ENCODE assay signal across 22 mouse cellular contexts in genomic region chr9:78100956-78101355, GRCm38 (mm10). TPM values are rescaled to one million over a fixed set of nuclear protein-coding genes. Genes with fewer than 3 reads are reported as not detected.
DNase-seq lines count a peak whose midpoint lies in the region; ATAC-seq and TF ChIP-seq lines count a peak whose summit lies in the region.
"Had no signal": no experiment of that assay in that cellular context is flagged by ENCODE, and none has a peak within 500 bp of the region (broad histone marks: within the 10 kb centered on the region; RNA-seq: fewer than 3 reads in every experiment).

No protein-coding gene starts in this region.

- TF ChIP-seq CTCF in spleen, adult 2 months (IDR thresholded peaks at IDR 0.05; ENCODE audit: extremely low read depth, insufficient read depth, insufficient read length, insufficient replicate concordance) = no peak
- no peak for TF ChIP-seq CTCF in left cerebral cortex, adult 2 months (IDR thresholded peaks at IDR 0.05)
- TF ChIP-seq CTCF in kidney, adult 2 months (conservative IDR thresholded peaks at IDR 0.05; ENCODE audit: insufficient read depth, insufficient read length, low read depth, low read length) = no peak

- intact Hi-C loops in left cerebral cortex, adult 2 months (cut with DNase I) = no loop called here

- TF ChIP-seq POLR2A in spleen, adult 2 months (IDR thresholded peaks at IDR 0.05; ENCODE audit: low read depth, low read length) = no peak
- TF ChIP-seq POLR2A in kidney, adult 2 months (IDR thresholded peaks at IDR 0.05; ENCODE audit: low read depth, low read length) = no peak

- no peaks in the 10 kb centered on the region for H3K27me3 ChIP-seq in spleen, adult 2 months (ENCODE audit: control insufficient read depth, insufficient read depth, low read length)
- H3K27me3 ChIP-seq in forebrain, embryonic 11.5 days (ENCODE audit: control insufficient read depth, insufficient read depth, low read length) = no peaks in the 10 kb centered on the region
- H3K27me3 ChIP-seq in kidney, adult 2 months (replicated peaks; ENCODE audit: control insufficient read depth, insufficient read depth, low read length) = no peaks in the 10 kb centered on the region
- H3K27me3 ChIP-seq: embryonic facial prominence, embryonic 12.5 days; midbrain, embryonic 12.5 days had no signal

- WGBS in spleen, adult 2 months = 7% methylated on average over 5 of the region's 5 CpGs
- WGBS in forebrain, embryonic 11.5 days = 92% methylated on average over 5 of the region's 5 CpGs
- WGBS in kidney, adult 2 months = 78% methylated on average over 5 of the region's 5 CpGs

- no peak overlapping the region for H3K9ac ChIP-seq in forebrain, embryonic 11.5 days (ENCODE audit: low read length)
- H3K9ac ChIP-seq: embryonic facial prominence, embryonic 12.5 days; midbrain, embryonic 12.5 days had no signal

- peak; percentile 60 for ATAC-seq in CD4-positive, CD25-positive, alpha-beta regulatory T cell, adult 4 months
- no peak for ATAC-seq in forebrain, embryonic 11.5 days (replicated peaks; ENCODE audit: low FRiP score)

- H3K27ac ChIP-seq in spleen, adult 2 months (ENCODE audit: insufficient read depth, low read length) = peak overlapping the region; percentile 6; the same call in 1 of the 2 replicates
- no peak overlapping the region for H3K27ac ChIP-seq in forebrain, embryonic 11.5 days (ENCODE audit: low read depth, low read length)
- no peak overlapping the region for H3K27ac ChIP-seq in left cerebral cortex, adult 2 months
- no peak overlapping the region for H3K27ac ChIP-seq in kidney, adult 2 months (ENCODE audit: insufficient read depth, low read depth, low read length)
- H3K27ac ChIP-seq: embryonic facial prominence, embryonic 12.5 days; heart, embryonic 10.5 days; kidney, postnatal 0 days; midbrain, embryonic 12.5 days had no signal

- H3K9me3 ChIP-seq in forebrain, embryonic 11.5 days (ENCODE audit: control insufficient read depth, low read length) = no peaks in the 10 kb centered on the region; the same call in 1 of the 2 replicates
- H3K9me3 ChIP-seq: embryonic facial prominence, embryonic 12.5 days; heart, embryonic 10.5 days had no signal

- no peak overlapping the region for H3K4me2 ChIP-seq in forebrain, embryonic 11.5 days (ENCODE audit: low read depth, low read length, severe bottlenecking)
- H3K4me2 ChIP-seq: embryonic facial prominence, embryonic 12.5 days; midbrain, embryonic 12.5 days had no signal

- no peaks in the 10 kb centered on the region; the same call in none of the 2 replicates for H3K4me1 ChIP-seq in spleen, adult 2 months (ENCODE audit: control insufficient read depth, insufficient read depth, insufficient read length)
- no peaks in the 10 kb centered on the region for H3K4me1 ChIP-seq in forebrain, embryonic 11.5 days (replicated peaks; ENCODE audit: control insufficient read depth, insufficient read depth, low read length)
- H3K4me1 ChIP-seq in kidney, adult 2 months (ENCODE audit: control insufficient read depth, insufficient read depth, low read length) = peaks cover 8% of the 10 kb centered on the region; the same call in 1 of the 2 replicates
- H3K4me1 ChIP-seq: embryonic facial prominence, embryonic 12.5 days; midbrain, embryonic 12.5 days had no signal

- no peak overlapping the region for H3K4me3 ChIP-seq in spleen, adult 2 months (ENCODE audit: extremely low read depth, insufficient read depth, insufficient read length)
- H3K4me3 ChIP-seq in forebrain, embryonic 11.5 days (ENCODE audit: low read depth, low read length) = no peak overlapping the region
- no peak overlapping the region for H3K4me3 ChIP-seq in left cerebral cortex, adult 2 months
- no peak overlapping the region for H3K4me3 ChIP-seq in kidney, adult 2 months (ENCODE audit: insufficient read depth, low read depth, low read length)
- H3K4me3 ChIP-seq: embryonic facial prominence, embryonic 12.5 days; heart, embryonic 10.5 days; midbrain, embryonic 12.5 days had no signal

- peaks cover 27% of the 10 kb centered on the region for H3K36me3 ChIP-seq in spleen, adult 2 months (ENCODE audit: control insufficient read depth, insufficient read depth, low read length)
- H3K36me3 ChIP-seq in forebrain, embryonic 11.5 days (ENCODE audit: control insufficient read depth, insufficient read depth, low read length) = no peaks in the 10 kb centered on the region; the same call in 1 of the 2 replicates
- peaks cover 17% of the 10 kb centered on the region for H3K36me3 ChIP-seq in kidney, adult 2 months (ENCODE audit: control insufficient read depth, insufficient read depth, low read length)

- DNase-seq in spleen, adult 2 months (ENCODE audit: low read depth in 1 of 2, low spot score in 2 of 2) = no peak
- no peak for DNase-seq in spleen, postnatal 14 days (ENCODE audit: low spot score in 2 of 2)
- DNase-seq in induced T-regulatory cell, adult 2 months (ENCODE audit: low read depth) = peak; percentile 21
- DNase-seq in natural killer cell, adult 2 months (ENCODE audit: low spot score in 2 of 2) = peak; percentile 61 to 62
- no peak for DNase-seq in forebrain, embryonic 11.5 days (ENCODE audit: low spot score)
- no peak for DNase-seq in left cerebral cortex, adult 2 months (ENCODE audit: extremely low spot score in 1 of 2, low spot score in 2 of 2)
- no peak for DNase-seq in kidney, adult 2 months
- DNase-seq: cerebellum, postnatal 36 days; gastrocnemius, postnatal 10 days; heart, postnatal 36 days; lung, postnatal 10 days; right cerebral cortex, postnatal 14 days had no signal

RNA-seq across cellular contexts. Expression of gene Fbxo9, which starts 7.9 kb away (rescaled TPM):
- polyA plus RNA-seq in spleen, adult 2 months (2012; rRNA removed) = 61.7 and 79.8 TPM in 2 replicates
- 10 to 100 TPM; 25.4 to 29.3 TPM for polyA plus RNA-seq in CD4-positive, CD25-positive, alpha-beta regulatory T cell, adult 4 months (2017; shearing (Covaris generic))
- 29.8 and 30.8 TPM in 2 replicates for polyA plus RNA-seq in forebrain, embryonic 11.5 days (2014; fragmentation: Nextera tagmentation; extraction: Ambion mirVana)
- total RNA-seq in left cerebral cortex, adult 2 months (2021) = 100 to 1,000 TPM; 106 to 115 TPM
- 93.3 and 100.0 TPM in 2 replicates for polyA plus RNA-seq in kidney, adult 2 months (2012; rRNA removed)

RNA-seq across cellular contexts. Expression of gene Ick, which starts 8.0 kb away (rescaled TPM):
- 3.0 and 4.0 TPM in 2 replicates for polyA plus RNA-seq in spleen, adult 2 months (2012; rRNA removed)
- polyA plus RNA-seq in CD4-positive, CD25-positive, alpha-beta regulatory T cell, adult 4 months (2017; shearing (Covaris generic)) = 10 to 100 TPM in 1 of 2 experiments, 1 to 10 TPM in 1; 9.0 to 10.2 TPM
- polyA plus RNA-seq in forebrain, embryonic 11.5 days (2014; fragmentation: Nextera tagmentation; extraction: Ambion mirVana) = 33.9 and 35.0 TPM in 2 replicates
- total RNA-seq in left cerebral cortex, adult 2 months (2021) = 10 to 100 TPM; 17.4 to 19.2 TPM
- 8.2 and 8.9 TPM in 2 replicates for polyA plus RNA-seq in kidney, adult 2 months (2012; rRNA removed)

RNA-seq across cellular contexts. Expression of gene Gcm1, which starts 49.2 kb away (rescaled TPM):
- not detected in 2 replicates for polyA plus RNA-seq in spleen, adult 2 months (2012; rRNA removed)
- not detected for polyA plus RNA-seq in CD4-positive, CD25-positive, alpha-beta regulatory T cell, adult 4 months (2017; shearing (Covaris generic))
- polyA plus RNA-seq in forebrain, embryonic 11.5 days (2014; fragmentation: Nextera tagmentation; extraction: Ambion mirVana) = not detected in 2 replicates
- total RNA-seq in left cerebral cortex, adult 2 months (2021) = not detected
- 3.1 and 3.5 TPM in 2 replicates for polyA plus RNA-seq in kidney, adult 2 months (2012; rRNA removed)
- total RNA-seq: adrenal gland, postnatal 4 days; gastrocnemius, postnatal 10 days; heart, postnatal 36 days; layer of hippocampus, adult 8-10 months; left cerebral cortex, postnatal 14 days; liver, adult 2 months had no signal
- polyA plus RNA-seq: heart, embryonic 10.5 days; intestine, embryonic 14.5 days; liver, adult 2 months had no signal

Comparison
In these comparisons a context has a peak if more than half of its experiments do, and no peak if none do; other contexts are left out.
1. DNase-seq: peak in induced T-regulatory cell, adult 2 months (single experiment) and natural killer cell, adult 2 months (2 of 2); none in spleen, adult 2 months (0 of 2), spleen, postnatal 14 days (0 of 2), forebrain, embryonic 11.5 days (single experiment), left cerebral cortex, adult 2 months (0 of 2) and kidney, adult 2 months (single experiment).